Mouse (Mus musculus): ENCODE measurements around the gene Ptpru. TPM values are rescaled to one million over a fixed set of nuclear protein-coding genes. Genes with fewer than 3 reads are reported as not detected.

Gene Ptpru
- total RNA-seq, 2 experiments from 2014 or later = 0.38 TPM; not detected in 1

- ATAC-seq (replicated peaks; ENCODE audit: low FRiP score, poor library complexity, severe bottlenecking) = no peak
Observed at GRCm38 (mm10) chr4:131836891-131837491, 1.1 kb downstream of the Ptpru start.

- no peak for ATAC-seq (replicated peaks; ENCODE audit: low FRiP score, poor library complexity, severe bottlenecking)
Observed at GRCm38 (mm10) chr4:131836351-131836881, 1.7 kb downstream of the Ptpru start.

- no peak for ATAC-seq (replicated peaks; ENCODE audit: low FRiP score, poor library complexity, severe bottlenecking)
Observed at GRCm38 (mm10) chr4:131833971-131834609, 4.0 kb downstream of the Ptpru start.

- ATAC-seq (replicated peaks; ENCODE audit: low FRiP score, poor library complexity, severe bottlenecking) = no peak
Observed at GRCm38 (mm10) chr4:131832759-131833407, 5.2 kb downstream of the Ptpru start.

GRCm38 (mm10) chr4:131831546-131832045, 6.5 kb downstream of the Ptpru start:
- ATAC-seq (replicated peaks; ENCODE audit: low FRiP score, poor library complexity, severe bottlenecking) = no peak

GRCm38 (mm10) chr4:131829123-131829522, 9.0 kb downstream of the Ptpru start:
- no peak for ATAC-seq (replicated peaks; ENCODE audit: low FRiP score, poor library complexity, severe bottlenecking)

GRCm38 (mm10) chr4:131826905-131827304, 11.2 kb downstream of the Ptpru start:
- no peak for ATAC-seq (replicated peaks; ENCODE audit: low FRiP score, poor library complexity, severe bottlenecking)

- ATAC-seq (replicated peaks; ENCODE audit: low FRiP score, poor library complexity, severe bottlenecking) = no peak
Observed at GRCm38 (mm10) chr4:131825830-131826229, 12.3 kb downstream of the Ptpru start.

GRCm38 (mm10) chr4:131824939-131825338, 13.1 kb downstream of the Ptpru start:
- ATAC-seq (replicated peaks; ENCODE audit: low FRiP score, poor library complexity, severe bottlenecking) = no peak

- no peak for ATAC-seq (replicated peaks; ENCODE audit: low FRiP score, poor library complexity, severe bottlenecking)
Observed at GRCm38 (mm10) chr4:131822583-131822982, 15.5 kb downstream of the Ptpru start.

GRCm38 (mm10) chr4:131821161-131821731, 16.8 kb downstream of the Ptpru start:
- ATAC-seq (replicated peaks; ENCODE audit: low FRiP score, poor library complexity, severe bottlenecking) = no peak

- ATAC-seq (replicated peaks; ENCODE audit: low FRiP score, poor library complexity, severe bottlenecking) = no peak
Observed at GRCm38 (mm10) chr4:131818926-131819325, 19.2 kb downstream of the Ptpru start.

GRCm38 (mm10) chr4:131815774-131816173, 22.3 kb downstream of the Ptpru start:
- ATAC-seq (replicated peaks; ENCODE audit: low FRiP score, poor library complexity, severe bottlenecking) = no peak

- no peak for ATAC-seq (replicated peaks; ENCODE audit: low FRiP score, poor library complexity, severe bottlenecking)
Observed at GRCm38 (mm10) chr4:131814869-131815268, 23.2 kb downstream of the Ptpru start.

GRCm38 (mm10) chr4:131813798-131814197, 24.3 kb downstream of the Ptpru start:
- no peak for ATAC-seq (replicated peaks; ENCODE audit: low FRiP score, poor library complexity, severe bottlenecking)

- ATAC-seq (replicated peaks; ENCODE audit: low FRiP score, poor library complexity, severe bottlenecking) = no peak
Observed at GRCm38 (mm10) chr4:131812458-131812857, 25.6 kb downstream of the Ptpru start.

- ATAC-seq (replicated peaks; ENCODE audit: low FRiP score, poor library complexity, severe bottlenecking) = no peak
Observed at GRCm38 (mm10) chr4:131805255-131805654, 32.8 kb downstream of the Ptpru start.

- 0 out of 2 replicates have a peak, but pooled peaks have one; percentile 12 for ATAC-seq (replicated peaks; ENCODE audit: low FRiP score, poor library complexity, severe bottlenecking)
Observed at GRCm38 (mm10) chr4:131804732-131805131, 33.4 kb downstream of the Ptpru start.

- ATAC-seq (replicated peaks; ENCODE audit: low FRiP score, poor library complexity, severe bottlenecking) = no peak
Observed at GRCm38 (mm10) chr4:131803846-131804245, 34.2 kb downstream of the Ptpru start.

GRCm38 (mm10) chr4:131798968-131799367, 39.1 kb downstream of the Ptpru start:
- ATAC-seq (replicated peaks; ENCODE audit: low FRiP score, poor library complexity, severe bottlenecking) = no peak

Measured in erythroid progenitor cell, adult 5-6 weeks (primary cell).